ENCODE assay signal across 28 mouse cellular contexts in the genomic region with DNA sequence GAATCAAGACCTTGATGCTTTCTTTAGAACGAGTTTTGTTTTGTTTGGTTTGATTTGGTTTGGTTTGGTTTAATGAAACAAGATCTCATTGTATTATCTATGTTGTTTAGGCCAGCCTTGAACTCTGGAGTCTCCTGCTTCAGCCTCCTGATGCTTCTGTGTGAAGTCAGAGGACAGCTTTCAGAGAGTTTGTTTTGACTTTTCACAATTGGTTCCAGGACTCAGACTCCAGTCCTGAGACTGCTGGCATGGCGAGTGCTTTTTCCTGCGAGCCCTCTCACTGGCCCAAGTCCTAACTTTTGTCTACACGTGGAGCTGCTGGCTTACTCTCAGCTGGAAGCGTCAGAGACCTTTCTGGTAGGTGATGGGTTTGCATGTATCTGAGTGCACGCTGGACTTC.
"Had no signal": no experiment of that assay in that cellular context is flagged by ENCODE, and none has a peak within 500 bp of the region (broad histone marks: within the 10 kb centered on the region; RNA-seq: fewer than 3 reads in every experiment).

No protein-coding gene starts in this region.

- H3K27ac ChIP-seq: embryonic facial prominence, embryonic 10.5 days; embryonic facial prominence, embryonic 12.5 days; embryonic facial prominence, embryonic 13.5 days; embryonic facial prominence, embryonic 15.5 days; forebrain, embryonic 10.5 days; forebrain, embryonic 12.5 days; forebrain, embryonic 13.5 days; forebrain, embryonic 15.5 days; gastrocnemius, adult 2 months; heart, adult 2 months had no signal

- H3K27me3 ChIP-seq: embryonic facial prominence, embryonic 12.5 days; embryonic facial prominence, embryonic 15.5 days; forebrain, embryonic 15.5 days had no signal

- H3K9me3 ChIP-seq: embryonic facial prominence, embryonic 10.5 days; embryonic facial prominence, embryonic 12.5 days; embryonic facial prominence, embryonic 13.5 days; embryonic facial prominence, embryonic 15.5 days; forebrain, embryonic 10.5 days; forebrain, embryonic 12.5 days; forebrain, embryonic 13.5 days; forebrain, embryonic 15.5 days had no signal

- H3K4me3 ChIP-seq: embryonic facial prominence, embryonic 10.5 days; embryonic facial prominence, embryonic 12.5 days; embryonic facial prominence, embryonic 13.5 days; embryonic facial prominence, embryonic 15.5 days; erythroblast, embryonic 14.5 days; forebrain, embryonic 10.5 days; forebrain, embryonic 12.5 days; forebrain, embryonic 13.5 days; forebrain, embryonic 15.5 days; gastrocnemius, adult 2 months; heart, adult 2 months had no signal

- DNase-seq: cerebellum, adult 8-10 months; cerebellum, adult 9-10 months; cerebellum, adult 9-11 months; cerebellum, postnatal 10 days; cerebellum, postnatal 14 days; cerebellum, postnatal 25 days; cerebellum, postnatal 36 days; embryo, embryonic 11 days; forebrain, postnatal 0 days; gastrocnemius, adult 2 months; gastrocnemius, postnatal 10 days; gastrocnemius, postnatal 14 days; gastrocnemius, postnatal 25 days; gastrocnemius, postnatal 36 days; heart, adult 11 months; heart, adult 18-20 months; heart, adult 2 months had no signal

- H3K4me2 ChIP-seq: embryonic facial prominence, embryonic 12.5 days; embryonic facial prominence, embryonic 13.5 days; embryonic facial prominence, embryonic 15.5 days; forebrain, embryonic 12.5 days; forebrain, embryonic 13.5 days; forebrain, embryonic 15.5 days had no signal

- H3K4me1 ChIP-seq: embryonic facial prominence, embryonic 12.5 days; embryonic facial prominence, embryonic 13.5 days; embryonic facial prominence, embryonic 15.5 days had no signal

- H3K36me3 ChIP-seq: embryonic facial prominence, embryonic 10.5 days; embryonic facial prominence, embryonic 12.5 days; embryonic facial prominence, embryonic 13.5 days; embryonic facial prominence, embryonic 15.5 days; forebrain, embryonic 10.5 days; forebrain, embryonic 12.5 days; forebrain, embryonic 15.5 days had no signal

- H3K9ac ChIP-seq: embryonic facial prominence, embryonic 12.5 days; embryonic facial prominence, embryonic 13.5 days; embryonic facial prominence, embryonic 15.5 days; forebrain, embryonic 12.5 days; forebrain, embryonic 13.5 days; forebrain, embryonic 15.5 days; forebrain, postnatal 0 days had no signal

- ATAC-seq: forebrain, embryonic 13.5 days; forebrain, embryonic 14.5 days; forebrain, embryonic 15.5 days; forebrain, embryonic 16.5 days; forebrain, postnatal 0 days had no signal
